Mouse (Mus musculus) thymus, postnatal 25 days (tissue): Measurements from ENCODE around the gene Chst5.
"Not testable (repeated sequence)": the region's sequence is repeated elsewhere in the genome, so short reads cannot be mapped to it uniquely, and the experiment has no call there.

ENCODE experiments used
- DNase-seq: peaks from one replicate; pipeline ENCODE4 v3.0.0; 2022

Gene Chst5

DNA sequence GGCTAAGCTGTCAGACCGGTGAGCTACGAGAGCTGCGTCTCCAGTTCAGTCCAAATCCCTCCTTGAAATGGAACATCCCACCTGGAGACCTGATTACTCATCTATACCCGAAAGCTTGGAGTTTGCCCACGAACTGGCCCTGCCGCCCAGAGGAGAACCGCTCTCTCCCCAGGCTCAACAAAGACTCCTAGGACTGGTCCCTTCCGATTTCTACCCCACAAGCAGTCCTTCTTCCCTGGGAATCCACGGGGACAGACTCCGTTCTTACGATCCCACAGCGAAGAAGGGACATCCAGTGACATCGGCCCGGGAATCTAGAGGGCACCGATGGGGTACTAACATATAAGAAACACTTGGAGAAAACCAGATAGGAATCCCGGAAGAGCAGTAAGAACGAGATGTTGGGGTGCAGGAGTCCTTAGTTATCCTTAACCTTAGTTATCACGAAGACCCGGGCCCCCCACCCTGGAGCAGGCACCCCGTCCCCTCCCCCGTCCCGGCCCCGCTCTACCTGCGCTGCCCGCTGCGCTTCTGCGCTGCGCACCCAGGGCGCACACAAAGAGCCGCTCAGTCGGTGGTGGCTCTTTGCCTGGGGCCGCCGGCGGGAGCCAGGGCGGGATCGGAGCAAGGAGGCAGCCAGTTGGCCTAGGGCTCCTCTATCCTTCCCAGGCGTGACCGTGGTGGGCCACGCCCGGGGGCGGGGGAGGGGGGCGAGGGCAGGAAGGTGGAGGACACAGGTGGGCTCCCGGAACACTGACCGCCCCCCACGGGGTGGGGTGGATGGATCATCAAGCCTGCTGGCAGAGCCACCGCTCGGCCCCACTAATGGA lies at the start of gene Chst5:
Gene Chst5, minus strand, starts transcription at position 827 of the 830 bp plus-strand sequence.
- DNase-seq: no peak

DNA sequence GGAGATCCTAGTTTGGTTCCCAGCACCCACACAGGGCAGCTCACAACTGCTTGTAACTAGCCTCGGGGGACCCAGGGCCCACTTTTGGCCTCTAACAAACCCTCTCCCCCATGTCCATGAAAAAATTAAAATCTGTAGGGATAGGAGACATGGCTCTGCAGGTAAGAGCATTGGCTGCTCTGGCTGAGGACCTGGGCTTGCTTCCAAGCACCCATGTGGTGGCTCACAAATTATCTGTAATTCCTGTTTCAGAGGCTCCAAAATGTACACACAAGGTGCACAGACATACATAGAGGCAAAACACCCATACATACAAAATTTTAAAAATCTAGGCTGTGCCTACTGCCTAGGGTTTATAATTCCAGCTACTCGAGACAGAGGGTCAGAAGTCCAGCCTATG lies 47.0 kb upstream of the Chst5 start:
- DNase-seq: no peak

DNA sequence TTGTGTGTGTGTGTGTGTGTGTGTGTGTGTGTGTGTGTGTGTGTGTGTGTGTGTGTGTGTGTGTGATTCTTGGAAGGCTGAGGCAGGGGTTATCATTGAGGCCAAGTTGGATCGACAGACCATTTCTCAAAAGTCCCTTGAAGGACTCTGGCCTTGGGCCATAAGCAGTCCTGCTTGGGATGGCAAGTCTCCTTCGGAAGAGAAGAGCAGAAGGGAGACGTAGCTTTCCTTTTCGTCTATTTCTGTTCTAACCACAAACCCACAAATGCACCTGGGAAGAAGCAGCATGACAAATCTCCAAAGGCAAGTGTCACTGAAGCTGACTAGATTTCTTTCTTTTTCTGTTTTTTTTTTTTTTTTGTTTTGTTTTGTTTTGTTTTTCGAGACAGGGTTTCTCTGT lies 45.6 kb upstream of the Chst5 start:
- DNase-seq: no peak

DNA sequence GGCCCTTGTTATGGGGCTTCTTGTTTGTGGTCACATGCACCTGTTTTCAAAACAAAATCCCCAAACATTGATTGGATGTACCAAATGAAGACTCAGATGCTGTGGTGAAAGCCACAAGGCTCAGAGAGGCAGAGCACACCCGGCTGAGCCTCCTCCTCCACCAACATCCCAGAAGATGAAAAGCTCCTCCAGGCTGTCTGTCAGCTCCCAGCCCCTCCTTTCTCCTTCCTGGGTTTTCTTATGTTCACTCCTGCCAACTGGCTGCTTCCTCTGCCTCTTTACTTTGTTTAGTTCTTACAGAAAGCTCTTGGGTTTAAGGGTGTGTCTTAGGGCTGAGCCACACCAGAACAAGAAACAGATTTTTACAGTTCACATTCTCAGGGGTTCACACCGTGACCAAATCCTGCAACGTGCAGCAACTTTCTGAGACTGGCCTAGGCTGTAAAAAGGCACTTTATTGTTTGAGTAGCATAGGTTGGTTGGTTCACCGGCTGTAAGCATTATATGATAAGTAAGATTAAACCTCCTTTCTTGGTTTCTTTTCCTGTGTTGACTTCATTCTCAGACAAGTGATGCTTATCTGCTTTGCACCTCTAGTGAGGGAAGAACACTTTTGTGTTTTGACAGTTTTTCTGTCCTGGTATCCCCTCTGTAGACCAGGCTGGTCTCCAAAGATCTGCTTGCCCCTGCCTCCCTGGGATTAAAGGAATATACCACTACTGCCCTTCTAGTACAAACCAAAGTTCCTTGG lies 44.8 kb upstream of the Chst5 start:
- DNase-seq: no peak

DNA sequence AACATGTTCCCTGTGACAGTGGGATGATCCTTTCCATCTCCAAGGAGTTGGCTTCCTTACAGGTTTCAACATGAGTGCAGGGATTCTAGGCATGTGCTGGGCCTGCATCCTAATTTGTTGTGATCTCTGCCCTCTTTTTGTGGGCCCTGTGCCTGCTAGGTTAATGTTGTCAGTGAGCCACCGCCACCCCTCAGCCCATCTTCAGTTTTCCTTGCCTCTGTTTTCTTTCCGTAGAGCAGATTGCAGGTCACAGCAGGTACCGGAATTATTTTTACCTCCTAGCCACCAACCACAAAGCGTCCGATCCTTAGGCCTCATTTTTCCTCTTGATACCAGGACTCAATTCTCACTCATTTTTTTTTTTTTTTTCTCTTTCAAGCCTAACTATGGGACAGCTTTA lies 41.7 kb upstream of the Chst5 start:
- DNase-seq: no peak

DNA sequence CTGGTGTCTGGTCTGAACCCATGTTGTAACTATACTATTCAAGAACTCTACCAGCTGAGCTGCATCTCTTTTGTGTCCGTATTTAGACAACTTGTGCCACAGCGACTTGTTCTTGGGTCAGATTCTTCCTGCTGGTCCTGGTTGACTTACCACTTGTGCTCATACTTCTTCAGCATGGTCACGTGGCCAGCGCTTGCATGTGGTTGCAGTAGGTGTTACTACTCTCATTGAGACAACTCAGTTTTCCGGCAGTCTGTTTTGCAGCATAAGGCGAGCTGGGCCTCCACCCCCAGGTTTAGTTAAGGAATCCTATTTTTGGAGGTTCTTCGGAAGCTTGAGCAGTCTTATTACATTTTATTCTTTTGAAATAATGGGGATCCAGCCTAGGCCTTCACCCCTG lies 41.1 kb upstream of the Chst5 start:
- no peak for DNase-seq

DNA sequence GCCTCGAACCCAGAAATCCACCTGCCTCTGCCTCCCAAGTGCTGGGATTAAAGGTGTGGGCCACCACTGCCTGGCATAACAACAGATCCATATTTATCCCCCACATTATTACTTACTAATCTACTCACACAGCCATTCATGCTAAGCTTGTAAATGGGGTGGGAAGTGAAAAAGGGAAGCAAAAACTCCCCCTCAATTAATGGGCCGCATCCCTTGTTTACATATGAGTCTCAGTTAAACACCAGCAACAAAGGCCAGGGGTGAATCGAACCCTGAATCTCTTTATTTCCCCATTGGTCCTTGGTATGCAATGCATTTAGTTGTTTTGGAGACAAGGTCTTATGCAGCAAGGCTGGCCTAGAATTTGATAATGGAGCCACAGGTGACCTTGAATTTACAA lies 40.6 kb upstream of the Chst5 start:
- DNase-seq: no peak

DNA sequence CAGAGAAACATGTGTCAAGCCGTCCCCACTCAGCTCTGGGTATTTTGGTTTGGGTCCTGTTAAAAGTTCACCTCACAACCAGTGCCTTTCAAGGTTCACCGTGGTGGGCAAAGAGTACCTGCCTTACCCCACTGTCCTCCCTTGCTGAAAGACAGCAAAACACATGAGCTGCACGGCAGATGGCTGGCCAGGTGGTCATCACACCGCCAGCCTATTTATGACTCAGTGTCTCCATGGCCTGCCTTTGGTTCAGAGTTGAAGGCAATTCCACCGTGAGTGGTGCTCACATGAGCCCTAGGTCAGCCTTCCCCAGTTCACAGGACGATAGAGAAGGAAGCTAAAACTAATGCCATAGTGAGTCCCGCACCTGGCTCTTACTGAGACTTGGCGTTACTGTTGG lies 37.7 kb upstream of the Chst5 start:
- DNase-seq: no peak

DNA sequence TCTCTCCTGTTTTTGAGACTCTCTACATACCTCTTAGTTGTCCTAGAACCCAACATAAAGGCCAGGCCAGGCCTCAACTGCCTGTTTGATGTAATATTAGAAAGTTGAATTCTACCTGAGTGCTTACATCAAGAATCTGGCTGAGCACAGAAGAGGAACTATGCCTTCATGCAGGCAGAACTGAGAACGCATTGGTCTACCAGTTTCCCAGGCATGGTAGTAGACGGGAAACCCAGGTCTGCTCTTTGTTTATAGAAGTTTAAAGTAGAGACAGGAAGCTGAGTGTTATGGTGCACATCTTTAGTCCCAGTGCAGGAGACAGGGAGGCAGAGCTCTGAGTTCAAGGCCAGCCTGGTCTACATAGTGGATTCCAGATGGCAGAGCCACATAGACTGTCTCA lies 36.9 kb upstream of the Chst5 start:
- no peak for DNase-seq

DNA sequence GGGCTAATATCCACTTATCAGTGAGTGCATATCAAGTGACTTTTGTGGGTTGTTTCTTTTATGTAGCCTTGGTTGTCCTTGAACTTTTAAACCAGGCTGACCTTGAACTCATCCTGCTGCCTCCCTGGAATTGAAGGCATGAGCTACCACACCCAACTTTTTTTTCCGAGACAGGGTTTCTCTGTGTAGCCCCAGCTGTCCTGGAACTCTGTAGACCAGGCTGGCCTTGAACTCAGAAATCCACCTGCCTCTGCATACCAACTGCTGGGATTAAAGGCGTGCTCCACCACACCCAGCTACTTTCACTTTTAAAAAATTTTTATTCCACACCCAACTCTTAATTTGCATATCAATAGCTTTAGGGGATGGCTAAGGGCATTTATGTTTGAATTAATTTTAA lies 33.3 kb upstream of the Chst5 start:
- DNase-seq: no peak

DNA sequence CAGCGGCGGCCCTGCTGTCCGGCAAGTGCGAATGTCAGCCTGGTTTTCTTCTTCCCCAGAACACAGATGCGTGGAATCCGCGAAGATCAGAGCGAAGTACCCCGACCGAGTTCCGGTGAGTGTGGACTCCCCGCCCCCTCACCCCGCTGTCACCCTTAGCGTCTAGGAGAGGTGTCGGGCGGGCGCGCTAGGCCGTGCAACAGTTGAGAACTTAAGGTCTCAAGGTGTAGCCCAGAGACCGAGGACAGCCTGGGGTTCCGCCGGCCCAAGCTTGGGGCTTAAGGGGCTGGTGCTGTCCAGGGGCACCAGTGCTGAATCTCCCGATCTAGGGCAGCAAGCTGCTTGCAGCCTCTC lies 30.8 kb upstream of the Chst5 start:
- peak; percentile 54 for DNase-seq

DNA sequence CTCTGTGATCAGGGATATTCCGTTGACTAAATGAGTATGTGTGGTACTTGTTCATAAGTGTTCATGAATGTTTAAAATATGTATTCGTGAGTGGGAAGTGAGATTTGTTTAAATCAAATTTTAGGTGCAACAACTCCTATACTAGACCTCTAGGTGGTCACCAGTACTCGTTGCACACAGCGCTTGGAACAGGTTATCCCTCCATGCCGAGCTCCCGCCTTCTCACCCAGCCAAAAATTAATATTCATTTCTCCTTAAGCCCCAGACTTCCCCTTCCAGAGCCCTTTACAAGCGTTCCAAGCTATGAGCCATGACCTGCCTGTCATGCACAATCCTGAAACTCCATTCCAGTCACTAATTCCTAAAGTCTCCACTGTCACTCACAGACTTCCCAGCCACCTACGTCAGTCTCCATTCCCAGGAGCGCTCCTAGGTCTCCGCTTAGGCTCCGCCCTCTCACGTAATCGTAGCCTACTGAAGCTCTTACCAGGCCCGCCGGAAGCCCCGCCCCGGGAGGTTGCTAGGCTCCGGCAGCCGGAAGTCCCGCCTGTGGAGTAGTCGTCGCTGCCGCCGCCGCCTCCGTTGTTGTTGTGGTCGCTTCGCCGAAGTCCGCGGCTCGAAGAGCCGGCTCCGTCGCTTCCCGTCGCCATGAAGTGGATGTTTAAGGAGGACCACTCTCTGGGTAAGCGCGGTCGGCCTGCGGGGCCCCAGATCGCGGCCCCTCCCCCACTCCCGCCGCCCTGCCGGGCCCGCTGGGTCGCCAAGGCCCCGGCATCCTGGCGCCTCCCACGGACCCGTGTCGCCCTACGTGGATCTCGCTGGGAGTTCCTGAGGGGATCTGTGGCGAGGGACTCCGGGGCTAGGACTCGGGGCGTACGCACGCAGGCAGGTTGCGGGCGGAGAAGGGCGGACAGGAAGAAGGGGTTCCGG lies 30.2 kb upstream of the Chst5 start, which contains the start of gene Gabarapl2:
Gene Gabarapl2, plus strand, starts transcription at position 533 of the 930 bp plus-strand sequence.
- DNase-seq: peak; percentile 94

DNA sequence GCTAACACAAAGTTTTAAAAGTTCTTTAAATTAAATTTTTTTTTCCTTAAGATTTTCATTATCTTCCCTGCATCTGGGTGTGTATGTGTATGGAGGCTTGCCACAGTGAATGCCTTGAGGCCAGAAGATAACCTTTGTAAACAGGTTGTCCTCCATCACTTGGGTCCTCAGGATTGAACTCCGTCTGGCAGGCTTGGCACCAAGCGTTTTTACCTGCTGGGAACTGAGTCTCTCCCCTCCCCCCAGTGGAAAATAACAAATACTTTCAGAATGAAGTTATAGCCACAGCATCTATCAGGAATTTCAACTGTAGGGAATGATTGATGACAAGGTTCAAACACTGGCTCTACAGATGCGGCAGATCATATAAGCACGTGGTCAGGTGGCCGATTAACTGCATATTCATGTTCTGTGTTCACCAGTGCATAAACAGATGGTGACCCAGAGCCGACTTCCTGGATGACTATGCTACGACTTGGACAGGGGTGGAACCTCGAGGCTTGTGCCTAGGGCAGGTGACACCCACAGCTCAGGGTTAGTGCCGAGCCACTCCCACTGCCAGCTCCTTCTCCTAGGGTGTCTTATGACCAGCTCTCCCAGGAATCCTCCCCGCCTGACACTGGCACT lies 29.4 kb upstream of the Chst5 start:
- peak; percentile 26 for DNase-seq

DNA sequence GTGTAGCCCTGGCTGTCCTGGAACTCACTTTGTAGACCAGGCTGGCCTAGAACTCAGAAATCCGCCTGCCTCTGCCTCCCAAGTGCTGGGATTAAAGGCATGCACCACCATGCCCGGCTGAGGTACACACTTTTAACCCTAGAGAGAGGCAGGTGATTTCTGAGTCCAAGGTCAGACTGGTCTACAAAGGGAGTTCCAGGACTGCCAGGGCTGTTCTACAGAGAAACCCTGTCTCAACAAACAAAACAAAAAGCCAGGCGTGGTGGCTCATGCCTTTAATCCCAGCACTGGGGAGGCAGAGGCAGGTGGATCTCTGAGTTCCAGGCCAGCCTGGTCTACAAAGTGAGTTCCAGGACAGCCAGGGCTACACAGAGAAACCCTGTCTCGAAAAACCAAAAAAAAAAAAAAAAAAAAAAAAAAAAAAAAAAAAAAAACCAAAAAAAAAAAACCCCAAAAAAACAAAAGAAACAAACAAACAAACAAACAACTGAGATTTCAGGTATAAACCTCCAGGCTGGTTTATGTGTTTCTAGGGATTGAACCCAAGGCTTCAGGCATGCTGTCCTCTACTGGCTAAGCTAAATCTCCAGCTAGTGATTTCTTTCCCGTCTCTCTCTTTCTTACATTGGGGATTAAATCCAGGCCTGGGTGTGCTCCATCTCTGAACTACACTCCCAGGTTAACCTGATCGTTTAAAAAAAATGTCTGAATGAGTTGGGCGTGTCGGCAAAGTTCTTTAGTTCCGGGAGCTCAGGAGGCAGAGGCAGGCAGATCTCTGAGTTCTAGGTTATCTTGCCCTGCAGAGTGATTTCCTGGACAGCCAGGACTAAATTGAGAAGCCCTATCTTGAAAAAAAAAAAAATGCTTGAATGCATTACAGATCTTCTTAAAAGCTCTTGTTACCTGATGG lies 28.1 kb upstream of the Chst5 start:
- DNase-seq: not testable (repeated sequence)

DNA sequence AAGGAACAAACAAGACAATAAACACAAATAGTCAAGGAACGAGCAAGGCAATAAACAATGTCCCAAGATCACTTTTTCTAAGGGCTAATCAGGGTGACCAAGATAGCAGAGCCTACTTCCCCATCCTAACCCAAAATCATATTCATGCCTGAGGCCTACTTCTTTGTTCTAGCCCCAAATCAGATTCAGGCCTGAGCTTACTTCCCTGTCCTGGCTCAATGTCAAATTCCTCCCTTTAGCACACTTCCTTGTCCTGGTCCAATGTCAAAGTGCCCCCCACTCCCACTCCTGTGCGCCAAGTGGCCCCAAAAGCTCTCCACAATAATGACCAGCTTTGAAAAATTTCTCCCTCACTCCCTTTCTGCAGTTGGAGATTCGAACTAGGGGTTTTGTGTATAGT lies 26.9 kb upstream of the Chst5 start:
- no peak for DNase-seq

DNA sequence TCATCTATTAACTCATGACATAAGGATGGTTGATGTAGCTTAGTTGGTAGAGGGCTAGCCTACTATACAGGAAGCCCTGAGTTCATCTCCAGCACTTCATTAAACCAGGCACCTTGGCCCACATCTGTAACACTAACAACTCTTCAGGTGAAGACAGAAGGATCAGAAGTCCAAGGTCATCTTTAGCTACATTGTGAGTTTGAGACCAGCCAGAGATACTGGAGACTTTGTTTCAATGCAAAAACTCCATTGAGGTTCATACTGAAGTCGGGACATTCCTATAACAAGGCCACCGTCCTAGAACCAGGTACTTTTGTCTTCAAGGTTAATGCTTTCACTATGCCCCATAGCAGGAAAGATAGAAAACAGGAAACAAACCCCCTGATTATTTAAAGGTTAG lies 24.0 kb upstream of the Chst5 start:
- no peak for DNase-seq

DNA sequence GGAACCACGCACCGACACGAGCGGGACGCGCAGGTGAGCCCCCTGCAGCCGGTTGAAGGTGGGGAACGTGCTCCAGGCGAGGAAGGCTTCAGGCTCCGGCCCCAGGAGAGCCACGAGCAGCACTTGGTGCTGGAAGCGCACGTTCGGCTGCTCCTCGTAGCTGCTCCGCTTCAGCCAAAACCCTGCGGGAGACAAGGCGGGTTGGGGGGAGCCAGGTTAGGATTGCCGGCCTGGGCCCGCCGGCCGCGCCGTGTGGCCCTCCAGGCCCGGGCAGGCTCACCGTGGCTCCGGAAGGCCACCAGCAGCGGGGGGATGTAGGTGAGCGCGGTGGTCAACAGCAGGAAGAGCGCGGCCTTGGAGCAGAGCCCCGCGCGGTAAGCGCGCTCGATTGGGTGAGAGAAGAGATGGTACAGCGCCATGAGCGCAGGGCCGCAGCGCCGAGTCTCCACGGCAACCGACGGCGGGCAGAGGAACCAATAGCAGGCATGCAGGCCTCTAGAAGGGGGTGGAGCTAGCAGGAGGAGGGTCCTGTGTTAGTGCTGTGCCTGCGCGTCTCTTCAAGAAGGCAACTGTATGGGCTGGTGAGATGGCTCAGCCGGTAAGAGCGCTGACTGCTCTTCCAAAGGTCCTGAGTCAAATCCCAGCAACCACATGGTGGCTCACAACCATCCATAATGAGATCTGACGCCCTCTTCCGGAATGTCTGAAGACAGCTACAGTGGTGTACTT lies 23.3 kb upstream of the Chst5 start, which contains the start of gene Tmem231:
Gene Tmem231, minus strand, starts transcription at position 534 of the 729 bp plus-strand sequence.
- DNase-seq: peak; percentile 85

DNA sequence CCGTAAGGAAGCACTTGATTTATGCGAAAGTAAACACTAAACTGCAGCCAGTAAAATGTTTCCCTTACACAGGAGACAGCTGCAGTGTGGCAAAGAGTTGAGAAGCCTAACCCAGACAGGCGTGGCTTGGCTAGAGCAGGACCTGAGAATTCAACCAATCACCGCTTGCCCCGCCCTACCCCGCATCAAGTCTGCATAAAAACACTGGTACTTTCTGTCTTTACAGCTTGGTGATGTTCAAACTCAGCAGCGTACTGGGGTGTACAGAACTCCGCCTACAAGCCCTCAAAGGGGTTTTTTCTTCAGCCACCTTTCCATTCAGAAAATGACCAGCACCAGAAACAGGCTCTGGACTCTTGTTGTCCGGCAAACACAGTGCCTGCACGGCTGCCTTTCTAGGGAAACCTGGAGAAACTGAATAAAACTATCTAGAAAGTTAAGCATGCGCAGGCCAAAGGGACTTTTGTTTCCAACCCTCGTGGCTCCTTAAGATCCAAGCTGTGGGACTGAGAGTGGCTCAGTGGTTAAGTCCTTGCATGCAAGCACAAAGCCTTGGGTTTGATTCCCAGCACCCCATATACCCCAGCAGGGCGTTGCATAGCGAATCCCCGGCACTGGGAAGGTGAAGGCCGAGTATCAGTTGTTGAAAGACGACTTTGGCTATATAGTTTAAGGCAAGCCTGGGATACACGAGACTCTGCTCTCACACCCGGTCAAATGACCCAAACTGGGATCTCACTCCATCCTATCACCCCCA lies 22.5 kb upstream of the Chst5 start:
- DNase-seq: peak; percentile 20

DNA sequence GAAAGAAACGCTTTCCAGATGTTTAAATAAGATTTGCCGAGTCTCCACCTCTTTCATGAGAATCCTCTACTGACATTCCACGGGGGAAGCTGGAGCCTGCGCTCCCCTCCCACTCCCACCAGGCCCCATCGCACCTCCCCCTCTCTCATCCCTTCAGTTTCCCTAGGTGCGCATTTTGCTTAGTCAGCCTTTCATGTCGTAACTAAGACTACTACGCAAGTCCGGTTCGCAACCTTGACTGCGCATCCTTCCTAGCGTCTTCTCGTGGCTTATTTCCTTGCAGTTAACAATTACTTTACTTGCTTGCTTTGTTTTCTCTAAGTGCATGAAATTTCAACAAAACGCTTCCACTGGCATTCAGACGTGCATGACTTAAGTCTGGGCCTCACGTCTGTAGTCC lies 21.5 kb upstream of the Chst5 start:
- DNase-seq: no peak
